Mouse (Mus musculus) retina, embryonic 14.5 days (tissue): Measurements from ENCODE around the gene Evi5.

Experiments used
- DNase-seq: peaks from one replicate; pipeline ENCODE4 v3.0.0-alpha.2; 2015; ENCODE audit warnings: low spot score

Evi5 gene

DNA sequence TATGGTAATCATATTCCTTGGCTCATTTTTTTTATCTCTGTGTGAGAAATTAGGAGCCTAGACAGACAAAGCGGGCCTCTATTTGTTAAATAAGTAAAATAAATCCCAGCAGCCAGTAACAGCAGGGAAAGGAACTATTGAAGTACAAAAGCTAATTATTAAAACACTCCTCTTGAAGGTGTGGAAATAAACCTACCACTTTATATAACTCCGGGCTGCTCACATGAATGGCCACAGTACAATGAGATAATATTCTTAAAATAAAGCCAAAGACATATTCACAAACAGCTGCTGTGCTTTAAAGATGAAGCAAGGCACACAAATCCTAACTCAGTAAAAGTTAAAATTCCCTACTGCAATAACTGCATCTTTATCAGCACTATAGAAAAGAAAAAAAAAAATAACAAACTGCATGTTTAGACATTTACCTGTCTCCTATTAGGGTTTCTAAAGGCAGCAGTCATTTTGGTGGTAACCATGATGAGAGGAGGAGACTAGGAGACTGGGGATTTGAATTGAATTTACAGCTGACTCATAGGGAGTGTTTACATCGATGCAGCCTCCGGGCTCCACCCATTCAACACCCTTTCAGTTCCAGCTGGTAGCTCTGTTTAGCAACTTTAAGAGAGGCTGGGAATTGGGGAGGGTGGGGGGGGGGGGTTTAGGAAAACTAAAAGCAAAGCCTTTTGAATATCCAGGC is at the start of gene Evi5:
TSS of gene Evi5 (minus strand) at position 547 of the 700 bp plus-strand sequence.
- no peak for DNase-seq

DNA sequence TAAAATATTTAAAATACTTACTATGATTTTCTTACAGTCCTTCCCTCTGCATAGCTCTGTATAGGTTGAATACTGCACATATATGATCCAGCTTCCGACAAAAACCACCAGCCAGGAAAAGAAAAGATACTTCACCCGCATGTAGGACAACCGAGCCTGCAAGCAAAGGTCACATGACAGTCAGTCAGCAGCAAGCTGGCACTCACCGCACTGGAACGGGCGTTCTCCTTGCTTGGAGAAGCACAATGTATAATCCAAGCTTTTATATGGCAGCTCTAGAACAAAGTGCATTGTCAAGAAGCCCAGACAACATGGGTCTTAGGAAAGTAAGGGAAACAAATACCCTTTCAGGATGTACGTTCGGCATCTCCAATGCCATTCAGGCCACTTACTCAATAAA is 49.7 kb upstream of the Evi5 start:
- no peak for DNase-seq

- no peak for DNase-seq
Measured at GRCm38 (mm10) chr5:107922836-107923235, 47.9 kb upstream of the Evi5 start.

DNA sequence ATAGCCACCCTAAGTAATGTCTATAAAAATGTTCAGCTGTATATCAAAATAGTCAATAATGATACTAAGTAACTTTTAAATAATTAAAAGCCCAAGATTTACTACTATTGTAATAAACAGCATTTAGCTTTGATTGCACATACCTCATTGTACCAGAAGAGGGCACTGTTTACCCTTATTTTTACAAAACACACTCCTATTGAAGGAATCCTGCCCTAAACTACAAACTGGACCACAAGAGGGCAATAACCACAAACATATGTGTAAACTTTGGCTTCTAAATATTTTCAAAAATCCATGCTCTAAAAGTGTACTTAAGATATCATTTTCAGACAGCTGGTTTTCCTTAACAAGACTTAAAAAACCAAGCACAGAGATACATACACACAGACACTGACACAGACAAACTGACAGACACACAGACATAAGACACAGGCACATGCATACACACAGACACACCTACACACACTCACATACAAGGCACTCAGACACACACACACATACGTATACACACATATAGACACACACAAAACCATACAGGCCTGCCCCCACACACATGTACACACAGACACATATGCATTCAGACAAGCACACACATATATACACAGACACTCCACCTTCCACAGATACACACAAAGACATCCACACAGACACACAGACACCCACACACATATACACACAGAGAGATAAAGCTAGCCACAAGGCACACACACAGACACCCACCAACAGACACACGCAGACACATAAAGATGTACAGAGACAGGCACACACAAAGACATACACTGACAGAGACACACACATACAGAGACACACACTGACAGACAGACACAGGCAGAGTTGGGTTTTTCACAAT is 46.7 kb upstream of the Evi5 start:
- peak; percentile 85 for DNase-seq

DNA sequence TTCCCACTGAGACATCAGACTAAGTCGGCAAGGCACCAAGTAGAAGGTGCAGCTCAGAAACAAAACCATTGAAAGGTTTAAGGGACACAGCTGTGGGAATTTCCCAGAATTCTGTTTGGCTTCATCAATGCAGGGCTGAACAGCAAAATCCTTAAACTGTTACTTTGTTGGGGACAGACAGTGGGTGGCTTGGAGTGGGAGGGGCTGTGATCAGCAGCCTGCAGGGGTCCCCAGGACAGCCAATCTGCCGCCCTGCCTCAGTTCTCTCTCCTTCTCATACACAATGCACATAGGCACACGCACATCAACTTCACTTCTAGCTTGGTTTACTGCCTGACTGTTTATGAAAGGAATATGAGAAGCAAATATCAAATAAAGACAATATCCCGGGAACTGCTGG is 40.4 kb upstream of the Evi5 start:
- no peak for DNase-seq

- no peak for DNase-seq
Measured at GRCm38 (mm10) chr5:107911012-107911411, 36.1 kb upstream of the Evi5 start.

DNA sequence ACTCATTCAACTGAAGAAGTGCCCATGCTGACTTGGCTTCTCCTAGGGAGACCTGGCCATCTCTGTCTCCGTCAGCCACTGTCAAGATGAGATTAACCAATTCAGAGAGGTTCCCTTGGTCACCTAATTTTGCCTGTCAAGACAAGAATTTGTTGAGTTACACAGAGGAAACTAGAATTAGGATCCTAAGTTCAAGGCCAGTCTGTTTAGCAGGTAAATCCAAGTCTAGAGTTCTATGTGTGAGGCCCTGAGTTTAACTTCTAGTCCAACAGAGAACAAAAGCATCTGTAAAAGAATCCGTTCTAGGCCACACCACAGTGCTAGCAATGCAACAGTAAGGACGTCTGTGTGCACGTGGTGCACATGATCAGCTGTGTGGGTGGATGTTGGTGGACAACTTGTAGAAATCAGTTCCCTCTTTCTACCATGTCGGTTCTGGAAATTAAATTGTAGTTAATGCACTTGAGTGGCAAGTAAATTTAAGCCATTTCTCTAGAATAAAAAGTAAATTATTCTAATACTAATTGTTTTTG is 35.2 kb upstream of the Evi5 start:
- DNase-seq = no peak

DNA sequence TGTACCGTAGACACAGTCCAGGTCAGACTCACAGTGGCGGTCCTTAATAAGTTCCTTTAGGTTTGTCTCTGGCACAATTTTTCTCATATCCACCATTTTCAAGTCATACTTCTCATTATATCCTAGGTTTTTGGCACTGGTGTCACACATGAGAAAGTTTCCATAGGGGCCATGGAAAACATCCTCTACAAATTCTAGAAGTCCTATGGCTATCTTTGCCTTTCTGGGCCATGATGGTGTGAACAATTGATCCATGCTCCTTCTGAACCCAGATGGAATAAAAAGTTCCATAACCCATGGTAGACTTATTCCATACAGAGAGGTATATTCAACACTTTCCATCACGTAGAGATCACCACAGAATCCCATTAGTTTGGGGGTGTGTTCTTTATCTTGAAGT is 34.8 kb upstream of the Evi5 start:
- no peak for DNase-seq

DNA sequence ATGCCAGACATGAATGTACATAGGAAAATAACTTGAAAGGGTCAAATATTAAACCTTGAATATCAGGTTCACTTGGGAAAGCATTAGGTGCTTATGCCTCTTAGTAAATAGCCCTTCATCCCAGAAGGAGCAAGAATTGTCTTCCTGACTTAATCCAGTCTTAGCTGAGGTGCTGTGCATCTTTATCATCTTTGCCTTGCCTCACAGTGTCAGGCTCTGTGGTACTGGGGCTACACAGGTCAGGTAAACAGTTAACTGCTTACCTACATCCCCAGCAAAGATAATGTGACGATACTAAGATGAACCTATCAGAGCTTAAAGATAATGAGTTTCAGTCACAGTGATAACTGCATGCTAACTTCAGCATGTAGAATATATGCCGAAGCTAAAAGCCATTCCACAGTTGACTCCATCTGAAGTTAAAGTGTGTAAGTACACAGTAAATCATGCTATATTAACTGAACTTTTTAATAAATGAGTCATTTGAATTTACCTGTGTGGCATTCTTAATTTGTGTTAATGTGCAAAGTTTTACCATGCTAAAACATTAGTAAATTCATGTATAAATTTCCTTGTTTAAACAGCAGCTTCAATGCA is 33.7 kb upstream of the Evi5 start:
- no peak for DNase-seq

DNA sequence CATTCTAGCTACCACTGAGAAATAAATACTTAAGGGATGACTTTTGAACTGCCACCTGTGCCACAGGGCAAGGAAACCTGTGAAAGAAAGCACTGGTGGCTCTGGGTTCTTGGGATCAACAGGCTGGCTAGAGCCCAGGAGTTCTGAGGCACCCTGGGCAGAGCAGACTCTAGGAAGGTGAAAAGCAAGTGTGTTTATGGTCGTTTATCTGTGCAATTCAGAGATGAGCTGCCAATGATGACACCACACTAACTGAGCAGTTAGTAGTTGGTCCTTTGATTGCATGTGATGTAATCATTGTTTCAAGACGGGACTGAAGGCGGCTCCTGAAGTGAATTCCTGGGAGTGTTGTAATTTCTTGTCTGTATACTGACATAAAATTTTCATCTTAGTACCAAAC is 29.4 kb upstream of the Evi5 start:
- DNase-seq = no peak

DNA sequence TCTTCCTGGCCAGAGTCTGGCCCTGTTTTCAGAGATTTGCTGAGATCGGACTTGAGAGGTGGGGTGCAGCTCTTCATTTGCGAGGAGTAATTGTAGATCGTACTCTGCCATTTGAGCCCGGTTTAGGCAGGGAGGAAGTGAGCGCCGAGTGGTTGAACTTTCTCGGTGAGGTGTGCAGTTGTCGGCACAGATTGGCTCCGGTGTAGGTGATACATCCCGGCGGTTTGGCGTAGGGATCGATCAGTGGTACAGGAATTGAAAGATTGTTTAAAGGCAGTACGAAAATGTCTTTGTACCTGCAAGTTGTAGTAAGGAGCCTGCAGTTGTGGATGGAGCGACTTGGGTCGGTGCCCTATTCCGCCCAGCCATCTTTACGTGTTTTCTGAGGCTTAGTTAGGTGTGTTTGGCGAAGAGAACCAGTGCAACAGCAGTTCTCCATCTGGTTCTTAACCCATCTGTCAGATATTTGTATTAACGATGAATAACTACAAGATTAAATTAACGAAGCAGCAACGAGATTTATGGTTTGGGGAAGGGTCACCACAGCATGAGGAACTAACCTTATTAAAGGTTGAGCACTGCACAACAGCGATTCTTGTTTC is 26.2 kb upstream of the Evi5 start:
- DNase-seq = no peak

DNA sequence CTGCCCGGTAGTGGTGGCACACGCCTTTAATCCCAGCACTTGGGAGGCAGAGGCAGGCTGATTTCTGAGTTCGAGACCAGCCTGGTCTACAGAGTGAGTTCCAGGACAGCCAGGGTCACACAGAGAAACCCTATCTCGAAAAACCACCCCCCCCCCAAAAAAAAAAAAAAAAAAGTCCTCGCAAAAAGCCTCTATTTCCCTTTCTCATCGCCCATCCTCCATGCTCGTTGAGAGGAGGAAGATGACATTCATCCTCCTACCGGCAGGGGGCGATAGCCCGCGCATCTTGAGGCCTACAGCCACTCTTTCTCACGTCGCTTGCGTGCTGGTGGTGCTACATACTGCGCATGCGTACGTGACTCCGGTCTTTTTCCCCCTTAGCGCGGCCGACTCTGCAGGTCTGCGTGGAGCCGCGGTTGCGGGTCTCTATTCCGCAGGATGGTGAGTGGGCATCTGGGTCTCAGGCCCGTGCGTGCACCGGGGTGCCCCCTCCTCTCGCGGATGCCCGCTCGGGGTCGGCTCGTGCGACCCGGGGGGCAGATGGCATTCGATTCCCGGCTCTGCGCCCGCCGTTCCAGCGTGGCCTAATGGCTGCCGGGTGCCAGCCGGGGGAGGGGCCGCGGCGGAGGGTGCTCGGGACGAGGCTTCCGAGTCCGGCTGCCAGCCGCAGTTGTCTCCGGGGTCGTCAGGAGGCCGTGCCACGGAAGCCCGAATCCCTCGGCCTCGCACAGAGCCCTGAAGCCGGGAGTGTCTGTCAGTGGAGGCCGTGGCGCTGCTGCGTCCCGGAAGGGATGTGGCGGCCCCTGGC is 25.5 kb upstream of the Evi5 start, which contains the start of gene Rpl5:
TSS of gene Rpl5 (plus strand) at position 297 of the 808 bp plus-strand sequence.
- DNase-seq = peak; percentile 99

DNA sequence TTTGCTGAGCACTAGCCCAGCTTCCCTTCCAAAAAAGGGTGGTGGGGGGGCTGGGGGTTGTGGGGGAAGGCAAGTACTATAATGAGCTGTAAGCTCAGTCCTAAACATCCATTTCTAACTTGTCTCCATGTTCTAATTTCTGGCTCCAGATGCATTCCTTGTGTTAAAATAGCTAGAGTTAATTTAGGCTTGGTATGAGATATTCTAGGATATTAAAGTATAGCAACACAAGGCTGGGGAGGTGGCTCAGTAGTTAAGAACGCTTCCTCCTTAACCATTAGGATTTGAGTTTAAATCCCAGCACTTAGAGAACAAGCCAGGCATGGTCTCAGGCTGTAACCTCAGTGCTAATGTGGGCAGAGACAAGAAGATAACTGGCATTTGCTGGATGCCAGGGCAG is 21.4 kb upstream of the Evi5 start:
- DNase-seq = no peak

DNA sequence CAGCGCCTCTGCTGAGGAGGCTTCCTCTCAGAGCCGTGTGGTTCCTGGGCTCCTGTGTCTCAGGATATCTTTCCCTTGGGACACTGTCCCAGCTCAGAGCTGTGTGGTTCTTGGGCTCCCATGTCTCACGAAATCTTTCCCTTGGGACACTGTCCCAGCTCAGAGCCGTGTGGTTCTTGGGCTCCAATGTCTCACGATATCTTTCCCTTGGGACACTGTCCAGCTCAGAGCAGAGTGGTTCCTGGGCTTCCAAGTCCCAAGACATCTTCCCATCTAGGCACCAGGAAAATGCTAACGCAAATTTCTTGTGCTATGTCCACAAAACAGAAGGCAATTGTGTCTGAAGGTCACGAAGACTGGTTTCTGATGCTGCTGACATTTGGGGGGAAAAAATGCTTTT is 19.8 kb upstream of the Evi5 start:
- DNase-seq = no peak

DNA sequence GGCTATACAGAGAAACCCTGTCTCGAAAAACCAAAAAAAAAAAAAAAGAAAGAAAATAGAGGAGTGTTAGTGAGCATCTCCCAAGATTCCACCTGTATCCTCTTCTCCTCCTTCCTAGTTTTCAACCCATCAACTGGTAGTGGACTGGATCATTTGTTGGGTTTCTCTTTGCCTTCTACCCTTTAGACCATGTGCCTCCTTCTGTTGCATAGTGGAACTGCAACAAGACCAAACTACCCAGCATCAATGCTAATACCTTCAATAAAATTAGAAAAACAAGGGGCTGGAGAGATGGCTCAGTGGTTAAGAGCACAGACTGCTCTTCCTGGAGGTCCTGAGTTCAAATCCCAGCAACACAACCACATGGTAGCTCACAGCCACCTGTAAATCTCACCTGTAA is 16.6 kb upstream of the Evi5 start:
- DNase-seq = peak; percentile 31

DNA sequence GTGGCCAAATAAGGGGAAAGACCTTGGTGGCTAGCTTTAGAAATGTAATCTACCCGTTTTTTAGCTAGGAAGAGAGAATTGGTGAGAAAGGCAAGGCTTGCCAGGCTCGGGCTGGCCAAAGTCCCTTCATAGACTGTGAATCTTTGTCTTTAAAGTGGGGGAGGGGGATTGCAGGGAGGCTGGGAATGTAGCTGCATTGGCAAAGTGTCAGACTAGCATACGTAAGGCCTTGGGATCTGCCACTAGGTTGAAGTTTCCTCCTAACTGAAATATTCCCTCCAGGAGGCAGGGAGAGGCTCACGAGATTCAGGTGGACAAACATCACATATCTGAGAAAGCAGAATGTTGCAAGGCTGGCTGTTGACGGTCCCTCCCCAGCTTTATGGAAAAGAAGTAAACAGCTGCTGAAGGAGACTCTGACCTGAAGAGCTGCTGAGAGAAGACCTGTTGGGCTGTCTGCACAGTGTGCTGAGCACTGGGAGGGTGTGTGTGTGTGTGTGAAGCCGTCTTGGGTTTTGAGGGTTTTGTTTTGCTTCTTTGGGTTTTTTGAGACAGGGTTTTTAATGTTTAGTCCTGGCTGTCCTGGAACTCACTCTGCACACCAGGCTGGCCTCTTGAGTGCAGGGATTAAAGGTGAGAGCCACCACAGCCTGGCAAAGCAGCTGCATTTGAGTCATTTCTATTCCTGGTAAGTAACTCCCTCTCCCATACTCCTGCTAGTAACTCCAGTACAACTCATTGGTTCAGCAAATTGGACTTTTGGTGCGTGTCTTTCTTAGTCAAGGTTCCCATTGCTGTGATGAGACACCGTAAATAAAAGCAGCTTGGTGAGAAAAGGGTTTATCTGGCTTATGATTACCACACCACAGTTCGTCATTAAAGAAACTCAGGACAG is 15.3 kb upstream of the Evi5 start:
- DNase-seq = no peak

- DNase-seq = no peak
Measured at GRCm38 (mm10) chr5:107880710-107881109, 5.8 kb upstream of the Evi5 start.

- no peak for DNase-seq
Measured at GRCm38 (mm10) chr5:107877053-107877452, 2.1 kb upstream of the Evi5 start.

DNA sequence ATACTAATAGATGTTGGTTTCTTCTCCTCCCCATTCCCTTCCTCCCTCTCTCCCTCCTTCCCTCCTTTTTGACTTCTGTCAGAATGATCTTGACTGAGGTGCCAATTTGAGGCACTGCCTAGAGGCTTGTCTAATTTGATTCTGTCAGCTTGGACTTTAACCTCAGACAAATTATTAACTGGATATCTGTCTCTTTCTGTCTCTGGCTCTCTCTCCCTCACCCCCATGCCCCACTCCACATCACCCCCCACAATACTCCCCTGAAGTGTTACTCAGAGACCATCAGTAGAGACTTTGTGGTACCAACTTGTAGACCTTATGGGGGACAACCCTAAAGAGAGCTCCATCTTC is 329 bp upstream of the Evi5 start:
- no peak for DNase-seq

DNA sequence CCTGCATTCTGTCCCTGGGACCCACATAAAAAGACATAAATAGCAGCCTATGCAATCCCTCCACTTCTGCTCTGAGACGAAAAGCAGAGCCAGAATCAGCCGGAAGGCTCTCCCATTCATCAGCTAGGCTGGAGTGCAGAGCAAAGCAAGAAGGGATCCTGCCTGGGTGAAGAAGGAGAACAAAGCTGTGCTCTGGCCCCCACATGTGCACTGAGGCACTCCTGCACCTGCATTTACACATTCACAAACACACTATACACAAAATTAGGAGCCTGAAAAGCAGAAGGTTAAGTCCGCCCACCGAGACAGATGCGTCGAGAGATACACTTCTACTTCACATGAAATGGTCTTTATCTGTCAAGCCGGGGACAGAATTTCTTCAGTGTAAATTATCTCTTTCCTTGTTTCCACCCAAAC is 1.0 kb downstream of the Evi5 start:
- no peak for DNase-seq

GRCm38 (mm10) chr5:107873330-107873729 is 1.6 kb downstream of the Evi5 start:
- DNase-seq = no peak
